Comparison of ENCODE assay signal across 8 mouse cellular contexts in the genomic region with DNA sequence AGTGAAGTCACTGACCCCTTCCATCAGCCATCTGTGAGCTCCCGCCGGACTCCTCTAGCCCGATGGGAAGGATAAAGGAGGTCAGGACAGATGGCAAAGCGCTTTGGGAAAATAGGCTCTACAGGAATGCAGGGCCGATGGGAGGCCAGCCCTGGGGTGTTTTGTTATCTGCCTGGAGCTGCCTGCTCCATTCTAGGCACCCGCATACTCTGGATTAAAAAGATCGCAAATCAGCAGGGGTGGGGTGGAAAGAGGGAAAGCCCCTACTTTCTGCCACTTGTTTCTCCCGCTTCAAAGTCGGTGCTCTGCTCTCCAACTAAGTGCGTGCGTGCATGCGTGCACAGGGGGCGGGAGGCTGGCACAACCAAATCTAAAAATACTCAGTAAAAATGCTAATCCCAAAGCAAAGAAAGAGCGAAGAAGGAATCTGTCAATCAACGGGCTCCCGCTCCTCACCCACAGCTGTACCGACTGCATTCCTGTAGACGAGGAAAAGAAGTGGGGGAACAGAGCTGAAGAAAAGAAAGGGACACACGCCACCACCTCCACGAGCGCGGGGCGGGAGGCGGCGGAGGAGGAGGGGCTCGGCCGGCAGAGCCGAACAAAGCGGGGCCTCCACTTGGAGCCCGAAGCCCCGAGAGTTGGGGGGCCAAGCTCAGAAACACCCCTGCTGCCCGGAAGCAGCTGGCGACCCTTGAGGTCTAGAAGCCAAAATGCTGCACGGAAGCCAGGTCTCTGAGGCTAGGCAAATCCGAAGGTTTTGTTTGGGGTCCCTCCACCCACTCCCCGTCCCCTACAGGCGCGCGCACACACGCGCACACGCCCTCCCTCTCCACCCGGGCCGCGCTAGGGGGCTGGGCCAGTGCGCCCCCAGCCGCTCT. TPM values are rescaled to one million over a fixed set of nuclear protein-coding genes. Genes with fewer than 3 reads are reported as not detected.
DNase-seq lines count a peak whose midpoint lies in the region; ATAC-seq lines count a peak whose summit lies in the region.

No protein-coding gene starts in this region.

- H3K4me3 ChIP-seq in embryonic facial prominence, embryonic 13.5 days = peak overlapping the region; percentile 89
- H3K4me3 ChIP-seq in hindbrain, embryonic 15.5 days = peak overlapping the region; percentile 73
- peak overlapping the region; percentile 81 for H3K4me3 ChIP-seq in limb, embryonic 15.5 days
- peak overlapping the region; percentile 73 for H3K4me3 ChIP-seq in neural tube, embryonic 12.5 days

- ATAC-seq in embryonic facial prominence, embryonic 13.5 days (ENCODE audit: insufficient number of reproducible peaks, insufficient read depth, low FRiP score, low TSS enrichment, low read depth) = 0 out of 2 replicates have a peak, but pooled peaks have one; percentile 21
- 0 out of 2 replicates have a peak, but pooled peaks have one; percentile 12 for ATAC-seq in hindbrain, embryonic 15.5 days (ENCODE audit: low FRiP score, low read depth)
- ATAC-seq in limb, embryonic 15.5 days (ENCODE audit: insufficient number of reproducible peaks, low FRiP score, low TSS enrichment, low read depth) = no peak
- peak; percentile 45 for ATAC-seq in neural tube, embryonic 12.5 days (ENCODE audit: low FRiP score, low read depth)
- ATAC-seq in erythroid progenitor cell, adult 5-6 weeks (replicated peaks; ENCODE audit: low FRiP score, poor library complexity, severe bottlenecking) = no peak

- no peaks in the 10 kb centered on the region for H3K27me3 ChIP-seq in embryonic facial prominence, embryonic 13.5 days
- 0 out of 2 replicates have a peak, but pooled peaks cover 2% of the 10 kb centered on the region for H3K27me3 ChIP-seq in hindbrain, embryonic 15.5 days
- H3K27me3 ChIP-seq in limb, embryonic 15.5 days = no peaks in the 10 kb centered on the region
- H3K27me3 ChIP-seq in neural tube, embryonic 12.5 days (replicated peaks) = no peaks in the 10 kb centered on the region

- peaks cover 5% of the 10 kb centered on the region for H3K9me3 ChIP-seq in embryonic facial prominence, embryonic 13.5 days
- no peaks in the 10 kb centered on the region for H3K9me3 ChIP-seq in hindbrain, embryonic 15.5 days
- H3K9me3 ChIP-seq in limb, embryonic 15.5 days = no peaks in the 10 kb centered on the region
- H3K9me3 ChIP-seq in neural tube, embryonic 12.5 days = peaks cover 4% of the 10 kb centered on the region; the same call in 1 of the 2 replicates

- peak; percentile 49 for DNase-seq in kidney, adult 18-20 months
- no peak for DNase-seq in kidney, adult 9 months
- DNase-seq in adrenal gland, adult 2 months = peak; percentile 73

- peak overlapping the region; percentile 97 for H3K9ac ChIP-seq in embryonic facial prominence, embryonic 13.5 days
- H3K9ac ChIP-seq in hindbrain, embryonic 15.5 days = peak overlapping the region; percentile 64
- H3K9ac ChIP-seq in limb, embryonic 15.5 days = peak overlapping the region; percentile 91
- H3K9ac ChIP-seq in neural tube, embryonic 12.5 days = peak overlapping the region; percentile 88

- H3K27ac ChIP-seq in embryonic facial prominence, embryonic 13.5 days = peak overlapping the region; percentile 98
- peak overlapping the region; percentile 81 for H3K27ac ChIP-seq in hindbrain, embryonic 15.5 days (replicated peaks)
- H3K27ac ChIP-seq in limb, embryonic 15.5 days = peak overlapping the region; percentile 98
- peak overlapping the region; percentile 80 for H3K27ac ChIP-seq in neural tube, embryonic 12.5 days

- H3K36me3 ChIP-seq in embryonic facial prominence, embryonic 13.5 days = no peaks in the 10 kb centered on the region
- no peaks in the 10 kb centered on the region for H3K36me3 ChIP-seq in hindbrain, embryonic 15.5 days
- no peaks in the 10 kb centered on the region for H3K36me3 ChIP-seq in limb, embryonic 15.5 days
- H3K36me3 ChIP-seq in neural tube, embryonic 12.5 days = no peaks in the 10 kb centered on the region

- under 1% methylated on average over 47 of the region's 47 CpGs for WGBS in embryonic facial prominence, embryonic 13.5 days
- under 1% methylated on average over 47 of the region's 47 CpGs for WGBS in hindbrain, embryonic 15.5 days
- WGBS in limb, embryonic 15.5 days = under 1% methylated on average over 42 of the region's 47 CpGs
- under 1% methylated on average over 47 of the region's 47 CpGs for WGBS in neural tube, embryonic 12.5 days

- peaks cover 62% of the 10 kb centered on the region for H3K4me1 ChIP-seq in embryonic facial prominence, embryonic 13.5 days
- H3K4me1 ChIP-seq in hindbrain, embryonic 15.5 days (replicated peaks) = peaks cover 59% of the 10 kb centered on the region
- peaks cover 52% of the 10 kb centered on the region for H3K4me1 ChIP-seq in limb, embryonic 15.5 days
- H3K4me1 ChIP-seq in neural tube, embryonic 12.5 days = peaks cover 48% of the 10 kb centered on the region

- H3K4me2 ChIP-seq in embryonic facial prominence, embryonic 13.5 days = peak overlapping the region; percentile 93
- peak overlapping the region; percentile 100 for H3K4me2 ChIP-seq in hindbrain, embryonic 15.5 days
- peak overlapping the region; percentile 75 for H3K4me2 ChIP-seq in limb, embryonic 15.5 days
- H3K4me2 ChIP-seq in neural tube, embryonic 12.5 days (replicated peaks) = peak overlapping the region; percentile 96

RNA-seq across cellular contexts. Expression of a gene that starts 1.0 kb away (rescaled TPM):
- 10 to 100 TPM; 30.4 to 33.7 TPM for total RNA-seq in adrenal gland, adult 2 months (2021)
- polyA plus RNA-seq in adrenal gland, adult 2 months (2012; rRNA removed) = 29.5 and 41.9 TPM in 2 replicates
- 29.8 and 30.9 TPM in 2 replicates for polyA plus RNA-seq in embryonic facial prominence, embryonic 13.5 days (2015; fragmentation: Nextera tagmentation; extraction: Ambion mirVana)
- 9.6 and 10.6 TPM in 2 replicates for polyA plus RNA-seq in hindbrain, embryonic 15.5 days (2015; fragmentation: Nextera tagmentation; extraction: Ambion mirVana)
- 22.9 and 28.9 TPM in 2 replicates for polyA plus RNA-seq in limb, embryonic 15.5 days (2015; fragmentation: Nextera tagmentation; extraction: Ambion mirVana)
- 24.5 and 26.0 TPM in 2 replicates for polyA plus RNA-seq in neural tube, embryonic 12.5 days (2016; fragmentation: Nextera tagmentation; extraction: Ambion mirVana)
- 4.7 and 5.0 TPM in 2 replicates for total RNA-seq in erythroid progenitor cell, adult 5-6 weeks (2015; ENCODE audit: low replicate concordance)
- total RNA-seq in erythroid progenitor cell, adult 5-6 weeks (2017; ENCODE audit: low replicate concordance) = 2.6 and 13.2 TPM in 2 replicates

Comparison
In these comparisons a context has a peak if more than half of its experiments do, and no peak if none do; other contexts are left out.
1. ATAC-seq: peak in embryonic facial prominence, embryonic 13.5 days (single experiment), hindbrain, embryonic 15.5 days (single experiment) and neural tube, embryonic 12.5 days (single experiment); none in limb, embryonic 15.5 days (single experiment) and erythroid progenitor cell, adult 5-6 weeks (single experiment).
2. Peak in every context shown above with its lines, with median percentiles within 50 percentile points of each other: H3K27ac ChIP-seq, H3K4me2 ChIP-seq, H3K4me3 ChIP-seq and H3K9ac ChIP-seq.